ENCODE assay signal across 9 mouse cellular contexts in the genomic region with DNA sequence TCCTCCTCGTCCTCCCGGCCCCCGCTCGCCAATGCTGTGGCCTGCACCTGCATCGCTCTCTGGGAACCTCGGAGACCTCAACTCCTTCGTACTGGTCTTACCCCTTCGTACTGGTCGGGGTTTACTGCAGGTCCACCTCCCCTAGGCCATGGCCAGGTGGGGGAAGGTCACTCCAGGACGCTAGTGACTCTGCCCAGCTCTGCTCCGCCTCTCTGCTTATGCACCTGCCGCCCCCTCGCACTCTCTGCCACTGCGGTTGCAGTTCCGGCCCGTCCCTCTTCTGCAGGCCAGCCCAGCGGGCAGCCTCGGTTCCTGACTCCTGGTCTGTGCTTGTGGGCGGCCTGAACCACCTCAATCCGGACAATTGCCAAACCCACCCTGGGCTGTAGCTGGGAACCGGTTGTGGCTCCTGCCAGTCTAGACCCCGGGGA. TPM values are rescaled to one million over a fixed set of nuclear protein-coding genes. Genes with fewer than 3 reads are reported as not detected.
DNase-seq lines count a peak whose midpoint lies in the region; ATAC-seq lines count a peak whose summit lies in the region.
"Had no signal": no experiment of that assay in that cellular context is flagged by ENCODE, and none has a peak within 500 bp of the region (broad histone marks: within the 10 kb centered on the region; RNA-seq: fewer than 3 reads in every experiment).

No protein-coding gene starts in this region.

- 3% methylated on average over 22 of the region's 22 CpGs for WGBS in forebrain, embryonic 10.5 days
- 3% methylated on average over 22 of the region's 22 CpGs for WGBS in limb, embryonic 10.5 days
- 5% methylated on average over 22 of the region's 22 CpGs for WGBS in stomach, embryonic 14.5 days

- H3K4me3 ChIP-seq in forebrain, embryonic 10.5 days, result peak overlapping the region; percentile 71
- H3K4me3 ChIP-seq in limb, embryonic 10.5 days, result peak overlapping the region; percentile 63
- H3K4me3 ChIP-seq in stomach, embryonic 14.5 days (ENCODE audit: low read depth, low read length), result peak overlapping the region; percentile 66

- peak; percentile 70 to 77 for ATAC-seq in hematopoietic stem cell, adult 5-6 weeks (replicated peaks in 1 of 2; ENCODE audit: insufficient read depth in 1 of 2, low FRiP score in 2 of 2, low TSS enrichment in 1 of 2, low read depth in 1 of 2, poor library complexity in 2 of 2, severe bottlenecking in 2 of 2)
- ATAC-seq in megakaryocyte progenitor cell, adult 5-6 weeks (replicated peaks; ENCODE audit: poor library complexity), result peak; percentile 45
- peak; percentile 75 for ATAC-seq in stomach, embryonic 14.5 days (ENCODE audit: insufficient number of reproducible peaks, insufficient read depth, low FRiP score, low read depth)

- H3K27ac ChIP-seq in forebrain, embryonic 10.5 days, result peak overlapping the region; percentile 91
- 0 out of 2 replicates have a peak overlapping the region, but pooled peaks have one; percentile 74 for H3K27ac ChIP-seq in limb, embryonic 10.5 days
- peak overlapping the region; percentile 71; the same call in 1 of the 2 replicates for H3K27ac ChIP-seq in stomach, embryonic 14.5 days (ENCODE audit: low read length)
- H3K27ac ChIP-seq: macrophage had no signal

- peaks cover 56% of the 10 kb centered on the region for H3K4me1 ChIP-seq in forebrain, embryonic 10.5 days
- H3K4me1 ChIP-seq in limb, embryonic 10.5 days, result peaks cover 29% of the 10 kb centered on the region
- peaks cover 9% of the 10 kb centered on the region; the same call in 1 of the 2 replicates for H3K4me1 ChIP-seq in stomach, embryonic 14.5 days (ENCODE audit: control insufficient read depth, insufficient read depth, low read length)

- peaks cover under 1% of the 10 kb centered on the region; the same call in 1 of the 2 replicates for H3K36me3 ChIP-seq in forebrain, embryonic 10.5 days (replicated peaks)
- H3K36me3 ChIP-seq in limb, embryonic 10.5 days, result no peaks in the 10 kb centered on the region
- H3K36me3 ChIP-seq in stomach, embryonic 14.5 days (ENCODE audit: control insufficient read depth, insufficient read depth, low read length), result no peaks in the 10 kb centered on the region

- peaks cover 69% of the 10 kb centered on the region for H3K27me3 ChIP-seq in forebrain, embryonic 10.5 days (ENCODE audit: poor library complexity, severe bottlenecking)
- H3K27me3 ChIP-seq in limb, embryonic 10.5 days (ENCODE audit: low read depth, poor library complexity, severe bottlenecking), result peaks cover 67% of the 10 kb centered on the region
- 0 out of 2 replicates have a peak, but pooled peaks cover 9% of the 10 kb centered on the region for H3K27me3 ChIP-seq in stomach, embryonic 14.5 days (ENCODE audit: control insufficient read depth, insufficient read depth, low read length)

- H3K9me3 ChIP-seq in forebrain, embryonic 10.5 days, result no peaks in the 10 kb centered on the region
- H3K9me3 ChIP-seq in limb, embryonic 10.5 days (replicated peaks), result no peaks in the 10 kb centered on the region
- H3K9me3 ChIP-seq in stomach, embryonic 14.5 days (ENCODE audit: control insufficient read depth, low read depth, low read length), result no peaks in the 10 kb centered on the region

- peak overlapping the region; percentile 72 for H3K4me2 ChIP-seq in stomach, embryonic 14.5 days (replicated peaks; ENCODE audit: low read depth, low read length)

- H3K9ac ChIP-seq in stomach, embryonic 14.5 days (replicated peaks; ENCODE audit: low read depth, low read length), result peak overlapping the region; percentile 30; the same call in 1 of the 2 replicates

- peak; percentile 52 to 65 for DNase-seq in thymus, adult 18-20 months
- DNase-seq in thymus, postnatal 4 days, result no peak
- no peak for DNase-seq in forebrain, embryonic 10.5 days (ENCODE audit: extremely low spot score, low spot score)
- no peak for DNase-seq in limb, embryonic 10.5 days (ENCODE audit: low spot score)
- no peak for DNase-seq in frontal cortex, adult 2 months (ENCODE audit: extremely low spot score in 1 of 2, low spot score in 1 of 2)

RNA-seq across cellular contexts. Expression of a gene that starts 0.5 kb away (rescaled TPM):
- polyA plus RNA-seq in forebrain, embryonic 10.5 days (2016; fragmentation: Nextera tagmentation; extraction: Ambion mirVana), result 7.8 and 9.9 TPM in 2 replicates
- total RNA-seq in hematopoietic stem cell, adult 5-6 weeks (2017), result 3.1 and 9.5 TPM in 2 replicates
- 1.7 and 2.6 TPM in 2 replicates for polyA plus RNA-seq in limb, embryonic 10.5 days (2016; fragmentation: Nextera tagmentation; extraction: Ambion mirVana)
- total RNA-seq in megakaryocyte progenitor cell, adult 5-6 weeks (2015), result 10.5 and 11.8 TPM in 2 replicates
- 7.9 and 15.2 TPM in 2 replicates for total RNA-seq in megakaryocyte progenitor cell, adult 5-6 weeks (2017)
- polyA plus RNA-seq in stomach, embryonic 14.5 days (2014; fragmentation: Nextera tagmentation; extraction: Ambion mirVana), result 76.9 and 93.2 TPM in 2 replicates
- 1,439 and 1,479 TPM in 2 replicates for polyA plus RNA-seq in frontal cortex, adult 2 months (2012; rRNA removed)

Comparison
In these comparisons a context has a peak if more than half of its experiments do, and no peak if none do; other contexts are left out.
1. DNase-seq: peak in thymus, adult 18-20 months (2 of 2); none in thymus, postnatal 4 days (single experiment), forebrain, embryonic 10.5 days (single experiment), limb, embryonic 10.5 days (single experiment) and frontal cortex, adult 2 months (0 of 2).
2. RNA of a gene that starts 0.5 kb away (polyA plus RNA-seq): 1,439 to 1,479 TPM in frontal cortex, adult 2 months; 76.9 to 93.2 TPM in stomach, embryonic 14.5 days, 7.8 to 9.9 TPM in forebrain, embryonic 10.5 days and 1.7 to 2.6 TPM in limb, embryonic 10.5 days; every median in the first group is over 10 times any median in the second.
3. Peak in every context shown above with its lines, with median percentiles within 50 percentile points of each other: H3K27ac ChIP-seq, H3K4me3 ChIP-seq and ATAC-seq.